ENCODE assay signal across 11 mouse cellular contexts in the genomic region with DNA sequence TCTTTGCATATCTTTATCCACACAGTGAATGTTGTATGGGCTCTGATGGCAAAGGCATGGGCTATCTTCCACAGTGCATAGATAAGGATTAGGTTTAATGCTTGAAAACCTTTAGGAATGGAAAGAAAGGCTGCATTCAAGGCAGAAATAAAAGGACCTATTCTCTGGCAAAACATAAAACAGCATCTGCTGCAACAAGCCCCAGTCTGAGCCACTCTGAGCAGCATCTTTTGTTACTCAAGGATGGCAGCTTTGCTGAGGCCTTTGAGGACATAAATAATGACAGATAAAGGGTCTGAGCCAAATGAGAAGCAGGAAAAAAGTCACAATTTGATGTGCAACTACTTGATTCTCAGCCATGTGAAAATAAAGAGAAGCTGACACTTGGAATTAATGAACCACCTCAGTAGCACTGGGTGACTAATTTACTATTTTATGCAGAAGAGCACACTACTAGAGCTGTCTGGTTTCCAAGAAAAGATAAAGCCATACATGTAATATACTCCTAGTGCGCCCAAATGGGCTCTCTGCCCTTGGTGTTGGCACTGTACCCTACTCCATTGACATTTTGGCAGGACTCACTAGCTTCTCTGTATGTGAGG.
DNase-seq lines count a peak whose midpoint lies in the region; ATAC-seq lines count a peak whose summit lies in the region.
"Had no signal": no experiment of that assay in that cellular context is flagged by ENCODE, and none has a peak within 500 bp of the region (broad histone marks: within the 10 kb centered on the region; RNA-seq: fewer than 3 reads in every experiment).

No protein-coding gene starts in this region.

- no peak overlapping the region for H3K9ac ChIP-seq in hindbrain, embryonic 14.5 days
- H3K9ac ChIP-seq in midbrain, embryonic 16.5 days (ENCODE audit: low read depth, low read length) = no peak overlapping the region
- no peak overlapping the region for H3K9ac ChIP-seq in kidney, embryonic 16.5 days (replicated peaks; ENCODE audit: low read length)
- no peak overlapping the region for H3K9ac ChIP-seq in heart, embryonic 11.5 days (ENCODE audit: low read depth, low read length)

- DNase-seq in heart, postnatal 14 days = peak; percentile 7 to 13
- no peak for DNase-seq in heart, adult 9 months (ENCODE audit: low spot score in 2 of 2)
- peak; percentile 32 to 85 for DNase-seq in cerebellum, postnatal 4 days (ENCODE audit: low spot score in 2 of 2)
- peak; percentile 75 for DNase-seq in hindbrain, embryonic 14.5 days (ENCODE audit: low spot score)
- no peak for DNase-seq in MN1 (ENCODE audit: low spot score)

- 32% methylated on average over 1 of the region's 1 CpGs for WGBS in hindbrain, embryonic 14.5 days
- WGBS in midbrain, embryonic 16.5 days = 30% methylated on average over 1 of the region's 1 CpGs
- 89% methylated on average over 1 of the region's 1 CpGs for WGBS in kidney, embryonic 16.5 days
- WGBS in heart, embryonic 11.5 days (ENCODE audit: insufficient replicate concordance) = 73% methylated on average over 1 of the region's 1 CpGs

- H3K4me1 ChIP-seq in hindbrain, embryonic 14.5 days (replicated peaks; ENCODE audit: control insufficient read depth, insufficient read depth, low read length) = peaks cover 5% of the 10 kb centered on the region; the same call in 1 of the 2 replicates
- H3K4me1 ChIP-seq in midbrain, embryonic 16.5 days (ENCODE audit: control insufficient read depth, insufficient read depth, low read length) = no peaks in the 10 kb centered on the region
- peaks cover 3% of the 10 kb centered on the region; the same call in 1 of the 2 replicates for H3K4me1 ChIP-seq in kidney, embryonic 16.5 days (ENCODE audit: insufficient read depth, low read length)
- H3K4me1 ChIP-seq in heart, embryonic 11.5 days (ENCODE audit: control insufficient read depth, insufficient read depth, low read length) = no peaks in the 10 kb centered on the region
- H3K4me1 ChIP-seq: megakaryocyte, embryonic 14.5 days had no signal

- H3K9me3 ChIP-seq in hindbrain, embryonic 14.5 days (ENCODE audit: control insufficient read depth, low read length) = no peaks in the 10 kb centered on the region
- H3K9me3 ChIP-seq in midbrain, embryonic 16.5 days (replicated peaks; ENCODE audit: control insufficient read depth, low read length, poor library complexity, severe bottlenecking) = no peaks in the 10 kb centered on the region
- H3K9me3 ChIP-seq in kidney, embryonic 16.5 days (ENCODE audit: low read length) = no peaks in the 10 kb centered on the region
- no peaks in the 10 kb centered on the region for H3K9me3 ChIP-seq in heart, embryonic 11.5 days (replicated peaks; ENCODE audit: control insufficient read depth, low read length)
- H3K9me3 ChIP-seq: megakaryocyte, embryonic 14.5 days had no signal

- peak overlapping the region; percentile 35; the same call in 1 of the 2 replicates for H3K27ac ChIP-seq in hindbrain, embryonic 14.5 days
- no peak overlapping the region for H3K27ac ChIP-seq in midbrain, embryonic 16.5 days (ENCODE audit: low read length)
- H3K27ac ChIP-seq in kidney, embryonic 16.5 days (ENCODE audit: low read length) = no peak overlapping the region
- no peak overlapping the region for H3K27ac ChIP-seq in heart, embryonic 11.5 days (ENCODE audit: low read depth, low read length)
- H3K27ac ChIP-seq: left cerebral cortex, adult 2 months had no signal

- peak; percentile 96 for ATAC-seq in hindbrain, embryonic 14.5 days (ENCODE audit: low FRiP score)
- peak; percentile 96 for ATAC-seq in midbrain, embryonic 16.5 days
- ATAC-seq in kidney, embryonic 16.5 days (ENCODE audit: low FRiP score, low TSS enrichment) = no peak
- no peak for ATAC-seq in heart, embryonic 11.5 days (replicated peaks; ENCODE audit: insufficient number of reproducible peaks, low FRiP score, low TSS enrichment)

- H3K4me2 ChIP-seq in hindbrain, embryonic 14.5 days (replicated peaks) = no peak overlapping the region
- H3K4me2 ChIP-seq in midbrain, embryonic 16.5 days (ENCODE audit: low read length) = no peak overlapping the region
- H3K4me2 ChIP-seq in kidney, embryonic 16.5 days (replicated peaks; ENCODE audit: low read depth, low read length) = no peak overlapping the region
- no peak overlapping the region for H3K4me2 ChIP-seq in heart, embryonic 11.5 days

- no peak overlapping the region for H3K4me3 ChIP-seq in hindbrain, embryonic 14.5 days (replicated peaks; ENCODE audit: low read length)
- no peak overlapping the region for H3K4me3 ChIP-seq in midbrain, embryonic 16.5 days (ENCODE audit: low read depth, low read length)
- no peak overlapping the region for H3K4me3 ChIP-seq in kidney, embryonic 16.5 days (ENCODE audit: low read length)
- H3K4me3 ChIP-seq in heart, embryonic 11.5 days (ENCODE audit: low read depth, low read length) = no peak overlapping the region
- H3K4me3 ChIP-seq: left cerebral cortex, adult 2 months; megakaryocyte, embryonic 14.5 days had no signal

- no peaks in the 10 kb centered on the region for H3K27me3 ChIP-seq in hindbrain, embryonic 14.5 days (ENCODE audit: control insufficient read depth, insufficient read depth, low read length)
- H3K27me3 ChIP-seq in midbrain, embryonic 16.5 days (ENCODE audit: control insufficient read depth, insufficient read depth, low read depth, low read length) = no peaks in the 10 kb centered on the region
- no peaks in the 10 kb centered on the region for H3K27me3 ChIP-seq in kidney, embryonic 16.5 days (ENCODE audit: insufficient read depth, low read length)
- no peaks in the 10 kb centered on the region for H3K27me3 ChIP-seq in heart, embryonic 11.5 days (ENCODE audit: control insufficient read depth, insufficient read depth, low read length)
- H3K27me3 ChIP-seq: CH12.LX; megakaryocyte, embryonic 14.5 days had no signal

- intact Hi-C loops in heart, postnatal 14 days (cut with DNase I) = no loop called here

- no peaks in the 10 kb centered on the region for H3K36me3 ChIP-seq in hindbrain, embryonic 14.5 days (replicated peaks; ENCODE audit: control insufficient read depth, insufficient read depth)
- no peaks in the 10 kb centered on the region for H3K36me3 ChIP-seq in midbrain, embryonic 16.5 days (ENCODE audit: control insufficient read depth, insufficient read depth, low read length)
- no peaks in the 10 kb centered on the region for H3K36me3 ChIP-seq in kidney, embryonic 16.5 days (ENCODE audit: insufficient read depth, low read length)
- H3K36me3 ChIP-seq in heart, embryonic 11.5 days (ENCODE audit: control insufficient read depth, insufficient read depth, low read length) = no peaks in the 10 kb centered on the region

Comparison
In these comparisons a context has a peak if more than half of its experiments do, and no peak if none do; other contexts are left out.
1. DNase-seq: peak in heart, postnatal 14 days (2 of 2), cerebellum, postnatal 4 days (2 of 2) and hindbrain, embryonic 14.5 days (single experiment); none in heart, adult 9 months (0 of 2) and MN1 (single experiment).
2. ATAC-seq: peak in hindbrain, embryonic 14.5 days (single experiment) and midbrain, embryonic 16.5 days (single experiment); none in kidney, embryonic 16.5 days (single experiment) and heart, embryonic 11.5 days (single experiment).